ENCODE assay signal across 10 mouse cellular contexts in genomic region chr12:52692290-52692974, GRCm38 (mm10). TPM values are rescaled to one million over a fixed set of nuclear protein-coding genes. Genes with fewer than 3 reads are reported as not detected.
DNase-seq lines count a peak whose midpoint lies in the region; ATAC-seq lines count a peak whose summit lies in the region.
"Had no signal": no experiment of that assay in that cellular context is flagged by ENCODE, and none has a peak within 500 bp of the region (broad histone marks: within the 10 kb centered on the region; RNA-seq: fewer than 3 reads in every experiment).

No protein-coding gene starts in this region.

- H3K4me3 ChIP-seq in limb, embryonic 12.5 days (replicated peaks), result no peak overlapping the region
- H3K4me3 ChIP-seq in limb, embryonic 10.5 days, result no peak overlapping the region
- H3K4me3 ChIP-seq in limb, embryonic 15.5 days, result no peak overlapping the region
- H3K4me3 ChIP-seq in stomach, embryonic 16.5 days (replicated peaks; ENCODE audit: low read length), result no peak overlapping the region

- H3K9me3 ChIP-seq in limb, embryonic 12.5 days, result no peaks in the 10 kb centered on the region
- H3K9me3 ChIP-seq in limb, embryonic 10.5 days (replicated peaks), result no peaks in the 10 kb centered on the region
- H3K9me3 ChIP-seq in limb, embryonic 15.5 days, result no peaks in the 10 kb centered on the region
- no peaks in the 10 kb centered on the region for H3K9me3 ChIP-seq in stomach, embryonic 16.5 days (replicated peaks; ENCODE audit: control insufficient read depth, low read length)

- 51% methylated on average over 10 of the region's 10 CpGs for WGBS in limb, embryonic 12.5 days
- 51% methylated on average over 10 of the region's 10 CpGs for WGBS in limb, embryonic 10.5 days
- WGBS in limb, embryonic 15.5 days, result 48% methylated on average over 10 of the region's 10 CpGs
- WGBS in stomach, embryonic 16.5 days, result 36% methylated on average over 10 of the region's 10 CpGs

- ATAC-seq in limb, embryonic 12.5 days (ENCODE audit: insufficient number of reproducible peaks, insufficient read depth, low FRiP score, low TSS enrichment, low read depth), result no peak
- peak; percentile 91 for ATAC-seq in common myeloid progenitor, adult 5-6 weeks (replicated peaks; ENCODE audit: low read depth, poor library complexity, severe bottlenecking)
- ATAC-seq in limb, embryonic 15.5 days (ENCODE audit: insufficient number of reproducible peaks, low FRiP score, low TSS enrichment, low read depth), result no peak
- ATAC-seq in stomach, embryonic 16.5 days (ENCODE audit: insufficient read depth, low FRiP score), result peak; percentile 95

- intact Hi-C loops in left cerebral cortex, postnatal 36 days (cut with DNase I), result loop anchor here (10.0 kb wide), 2 partner anchors 188 to 202 kb away; partner anchors contain the start of gene Arhgap5

- H3K4me1 ChIP-seq in limb, embryonic 12.5 days (replicated peaks), result no peaks in the 10 kb centered on the region; the same call in 1 of the 2 replicates
- no peaks in the 10 kb centered on the region for H3K4me1 ChIP-seq in limb, embryonic 10.5 days
- 0 out of 2 replicates have a peak, but pooled peaks cover 4% of the 10 kb centered on the region for H3K4me1 ChIP-seq in limb, embryonic 15.5 days
- H3K4me1 ChIP-seq in stomach, embryonic 16.5 days (ENCODE audit: control insufficient read depth, insufficient read depth, low read length), result no peaks in the 10 kb centered on the region

- no peaks in the 10 kb centered on the region for H3K36me3 ChIP-seq in limb, embryonic 12.5 days
- no peaks in the 10 kb centered on the region for H3K36me3 ChIP-seq in limb, embryonic 10.5 days
- H3K36me3 ChIP-seq in limb, embryonic 15.5 days, result no peaks in the 10 kb centered on the region
- H3K36me3 ChIP-seq in stomach, embryonic 16.5 days (ENCODE audit: control insufficient read depth, insufficient read depth, low read length), result no peaks in the 10 kb centered on the region

- no peak overlapping the region for H3K4me2 ChIP-seq in limb, embryonic 12.5 days
- H3K4me2 ChIP-seq in limb, embryonic 15.5 days, result no peak overlapping the region
- peak overlapping the region; percentile 25; the same call in 1 of the 2 replicates for H3K4me2 ChIP-seq in stomach, embryonic 16.5 days (ENCODE audit: low read depth, low read length)

- no peaks in the 10 kb centered on the region for H3K27me3 ChIP-seq in limb, embryonic 12.5 days
- no peaks in the 10 kb centered on the region for H3K27me3 ChIP-seq in limb, embryonic 10.5 days (ENCODE audit: low read depth, poor library complexity, severe bottlenecking)
- no peaks in the 10 kb centered on the region for H3K27me3 ChIP-seq in limb, embryonic 15.5 days
- H3K27me3 ChIP-seq in stomach, embryonic 16.5 days (ENCODE audit: control insufficient read depth, insufficient read depth, low read length), result no peaks in the 10 kb centered on the region

- H3K9ac ChIP-seq in limb, embryonic 12.5 days (replicated peaks), result no peak overlapping the region
- H3K9ac ChIP-seq in limb, embryonic 15.5 days, result no peak overlapping the region
- H3K9ac ChIP-seq in stomach, embryonic 16.5 days (ENCODE audit: low read length), result no peak overlapping the region

- no peak for DNase-seq in limb, embryonic 10.5 days (ENCODE audit: low spot score)
- no peak for DNase-seq in left cerebral cortex, postnatal 36 days (ENCODE audit: low spot score in 2 of 2)
- DNase-seq in T-cell, adult 2 months (ENCODE audit: low spot score), result no peak
- DNase-seq: adrenal gland, postnatal 14 days; heart, postnatal 14 days; layer of hippocampus, adult 9-11 months had no signal

- peak overlapping the region; percentile 1; the same call in 1 of the 2 replicates for H3K27ac ChIP-seq in limb, embryonic 12.5 days
- H3K27ac ChIP-seq in limb, embryonic 10.5 days, result no peak overlapping the region
- H3K27ac ChIP-seq in limb, embryonic 15.5 days, result 0 out of 2 replicates have a peak overlapping the region, but pooled peaks have one; percentile 38
- H3K27ac ChIP-seq in stomach, embryonic 16.5 days (ENCODE audit: low read length), result peak overlapping the region; percentile 86

RNA-seq across cellular contexts. Expression of gene Akap6, which starts 6.8 kb away (rescaled TPM):
- polyA plus RNA-seq in limb, embryonic 12.5 days (2016; fragmentation: Nextera tagmentation; extraction: Ambion mirVana), result 0.88 and 0.94 TPM in 2 replicates
- 0.18 and 0.26 TPM in 2 replicates for polyA plus RNA-seq in limb, embryonic 10.5 days (2016; fragmentation: Nextera tagmentation; extraction: Ambion mirVana)
- total RNA-seq in common myeloid progenitor, adult 5-6 weeks (2017), result 0.05 TPM in 2 replicates
- 1.3 and 2.3 TPM in 2 replicates for polyA plus RNA-seq in limb, embryonic 15.5 days (2015; fragmentation: Nextera tagmentation; extraction: Ambion mirVana)
- polyA plus RNA-seq in stomach, embryonic 16.5 days (2015; fragmentation: Nextera tagmentation; extraction: Ambion mirVana), result 1.7 and 2.0 TPM in 2 replicates
- 100 to 1,000 TPM; 174 to 175 TPM for total RNA-seq in left cerebral cortex, postnatal 36 days (2021)

Comparison
In these comparisons a context has a peak if more than half of its experiments do, and no peak if none do; other contexts are left out.
1. ATAC-seq: peak in common myeloid progenitor, adult 5-6 weeks (single experiment) and stomach, embryonic 16.5 days (single experiment); none in limb, embryonic 12.5 days (single experiment) and limb, embryonic 15.5 days (single experiment).